ENCODE assay signal across 22 mouse cellular contexts in the genomic region with DNA sequence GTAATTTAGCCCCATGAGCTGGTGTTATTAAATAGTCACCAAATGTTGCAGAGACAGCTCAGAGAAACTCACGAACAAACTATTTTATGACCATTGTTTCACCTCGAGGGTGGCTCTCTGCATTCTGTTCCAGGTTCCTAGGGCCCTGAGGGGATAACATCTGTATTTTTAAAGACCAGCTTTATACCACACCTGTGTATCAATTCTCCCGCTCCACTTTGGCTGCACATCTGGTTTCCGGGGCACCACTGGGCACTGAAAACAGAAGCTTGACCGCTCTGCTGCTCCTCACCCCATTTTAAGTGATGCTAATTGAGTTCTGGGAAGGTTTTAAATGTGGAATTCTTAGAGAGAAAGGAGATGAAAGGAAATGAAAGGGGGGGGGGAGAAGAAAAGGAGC.
"Had no signal": no experiment of that assay in that cellular context is flagged by ENCODE, and none has a peak within 500 bp of the region (broad histone marks: within the 10 kb centered on the region; RNA-seq: fewer than 3 reads in every experiment).

No protein-coding gene starts in this region.

- H3K27ac ChIP-seq: layer of hippocampus, adult 2 months; limb, embryonic 15.5 days; liver, embryonic 14.5 days; midbrain, embryonic 10.5 days; midbrain, embryonic 13.5 days; neural tube, embryonic 13.5 days; stomach, embryonic 15.5 days had no signal

- H3K36me3 ChIP-seq: limb, embryonic 15.5 days; midbrain, embryonic 10.5 days; midbrain, embryonic 13.5 days; neural tube, embryonic 13.5 days; stomach, embryonic 15.5 days had no signal

- DNase-seq: kidney, adult 8-10 months; kidney, postnatal 14 days; layer of hippocampus, adult 9-11 months; liver, postnatal 0 days; lung, embryonic 14.5 days; retina, postnatal 1 day; right cerebral cortex, postnatal 25 days; spleen, adult 18-20 months; thymus, postnatal 25 days had no signal

- H3K4me2 ChIP-seq: limb, embryonic 15.5 days; liver, embryonic 11.5 days; lung, embryonic 14.5 days; midbrain, embryonic 13.5 days; neural tube, embryonic 13.5 days; stomach, embryonic 15.5 days had no signal

- H3K9me3 ChIP-seq: limb, embryonic 15.5 days; megakaryocyte, embryonic 14.5 days; midbrain, embryonic 10.5 days; midbrain, embryonic 13.5 days; neural tube, embryonic 13.5 days; stomach, embryonic 15.5 days had no signal

- ATAC-seq: intestine, postnatal 0 days; liver, postnatal 0 days; lung, postnatal 0 days; midbrain, embryonic 13.5 days; midbrain, embryonic 16.5 days had no signal

- H3K4me3 ChIP-seq: layer of hippocampus, adult 2 months; limb, embryonic 15.5 days; megakaryocyte, embryonic 14.5 days; midbrain, embryonic 10.5 days; midbrain, embryonic 13.5 days; myocyte; neural tube, embryonic 13.5 days; stomach, embryonic 15.5 days had no signal

- H3K9ac ChIP-seq: limb, embryonic 15.5 days; liver, embryonic 14.5 days; liver, postnatal 0 days; lung, embryonic 14.5 days; midbrain, embryonic 13.5 days; neural tube, embryonic 13.5 days; stomach, embryonic 15.5 days had no signal

- H3K27me3 ChIP-seq: limb, embryonic 15.5 days; midbrain, embryonic 13.5 days; neural tube, embryonic 13.5 days; stomach, embryonic 15.5 days had no signal

- H3K4me1 ChIP-seq: neural tube, embryonic 13.5 days; stomach, embryonic 15.5 days had no signal
